Mouse (Mus musculus) forebrain, embryonic 10.5 days (tissue): ENCODE results near the gene Myo1h. TPM values are rescaled to one million over a fixed set of nuclear protein-coding genes. Genes with fewer than 3 reads are reported as not detected.

Source experiments
- DNase-seq: peaks from one replicate; pipeline ENCODE4 v3.0.0-alpha.2; 2017; ENCODE audit warnings: low spot score; ENCODE audit errors: extremely low spot score
- H3K27ac ChIP-seq: fragments of 300-500 bp; sonication (generic); 2 replicates; pipeline ENCODE4 v1.5.1; 2016; ENCODE audit warnings: mild to moderate bottlenecking
- H3K27me3 ChIP-seq: fragments of 300-500 bp; sonication (generic); 2 replicates; pipeline ENCODE4 v1.6.1; 2016; ENCODE audit warnings: mild to moderate bottlenecking; ENCODE audit not compliant: poor library complexity, severe bottlenecking
- H3K36me3 ChIP-seq: fragments of 300-500 bp; sonication (generic); replicated peaks from 2 replicates; pipeline ENCODE4 v1.6.1; 2016; ENCODE audit warnings: mild to moderate bottlenecking, moderate library complexity
- H3K4me1 ChIP-seq: fragments of 300-500 bp; sonication (generic); 2 replicates; pipeline ENCODE4 v1.6.1; 2016
- H3K4me3 ChIP-seq: fragments of 300-500 bp; sonication (generic); 2 replicates; pipeline ENCODE4 v1.5.1; 2016; ENCODE audit warnings: mild to moderate bottlenecking, moderate library complexity
- H3K9me3 ChIP-seq: fragments of 300-500 bp; sonication (generic); 2 replicates; pipeline ENCODE4 v1.6.1; 2016; ENCODE audit warnings: mild to moderate bottlenecking, moderate library complexity
- WGBS: fragments of 180-500 bp; shearing (Covaris S2); methylation state at CpG from one replicate; pipeline ENCODE4 v1.1.7; 2016; 5-methylcytosine and 5-hydroxymethylcytosine counted together
- polyA plus RNA-seq: library from polyadenylated mRNA; unstranded; fragments of >200 nt; fragmentation: Nextera tagmentation; extraction: Ambion mirVana; gene quantifications from 2 replicates; pipeline ENCODE4 v1.2.1, GENCODE M21; 2016

Gene Myo1h
- polyA plus RNA-seq, 1 experiment from 2014 or later = 0.82 TPM

- WGBS = 81% methylated on average over 9 of the region's 9 CpGs
- Histone ChIP-seq H3K36me3 (peaks cover 51% of the 10 kb centered on the region), H3K4me3 (no peak overlapping the region)
Observed at GRCm38 (mm10) chr5:114383184-114383904, 94.4 kb downstream of the Myo1h start.

GRCm38 (mm10) chr5:114384448-114384847, 95.5 kb downstream of the Myo1h start:
- no peak overlapping the region for H3K27ac ChIP-seq
- H3K4me1 ChIP-seq = peaks cover 22% of the 10 kb centered on the region
- H3K9me3 ChIP-seq = no peaks in the 10 kb centered on the region
- H3K27me3 ChIP-seq = no peaks in the 10 kb centered on the region
- H3K36me3 ChIP-seq = peaks cover 62% of the 10 kb centered on the region
- no peak overlapping the region for H3K4me3 ChIP-seq
- no peak for DNase-seq
- 91% methylated on average over 8 of the region's 8 CpGs for WGBS

More at GRCm38 (mm10) chr5:114383184-114383904, 94.4 kb downstream of the Myo1h start:
- H3K9me3 ChIP-seq = no peaks in the 10 kb centered on the region
- H3K27me3 ChIP-seq = no peaks in the 10 kb centered on the region
- DNase-seq = peak; percentile 52
- no peak overlapping the region for H3K27ac ChIP-seq
- H3K4me1 ChIP-seq = peaks cover 33% of the 10 kb centered on the region

- no peak for DNase-seq
- Histone ChIP-seq H3K9me3 (no peaks in the 10 kb centered on the region), H3K27me3 (no peaks in the 10 kb centered on the region), H3K4me3 (no peak overlapping the region), H3K27ac (no peak overlapping the region), H3K4me1 (no peaks in the 10 kb centered on the region), H3K36me3 (peaks cover 100% of the 10 kb centered on the region)
- WGBS = 89% methylated on average over 9 of the region's 9 CpGs
Observed at GRCm38 (mm10) chr5:114393169-114393568, 104.2 kb downstream of the Myo1h start.

GRCm38 (mm10) chr5:114406592-114406991, 117.6 kb downstream of the Myo1h start:
- 95% methylated on average over 14 of the region's 14 CpGs for WGBS
- peaks cover 100% of the 10 kb centered on the region for H3K36me3 ChIP-seq

GRCm38 (mm10) chr5:114407269-114407668, 118.3 kb downstream of the Myo1h start:
- no peak for DNase-seq
- Histone ChIP-seq H3K36me3 (peaks cover 100% of the 10 kb centered on the region), H3K4me1 (no peaks in the 10 kb centered on the region)

More at GRCm38 (mm10) chr5:114406592-114406991, 117.6 kb downstream of the Myo1h start:
- H3K27me3 ChIP-seq = no peaks in the 10 kb centered on the region
- DNase-seq = no peak
- H3K9me3 ChIP-seq = no peaks in the 10 kb centered on the region
- no peak overlapping the region for H3K27ac ChIP-seq
- no peaks in the 10 kb centered on the region for H3K4me1 ChIP-seq
- no peak overlapping the region for H3K4me3 ChIP-seq

GRCm38 (mm10) chr5:114407810-114408209, 118.8 kb downstream of the Myo1h start:
- Histone ChIP-seq H3K4me3 (no peak overlapping the region), H3K27ac (no peak overlapping the region), H3K4me1 (no peaks in the 10 kb centered on the region), H3K27me3 (no peaks in the 10 kb centered on the region), H3K9me3 (no peaks in the 10 kb centered on the region), H3K36me3 (peaks cover 100% of the 10 kb centered on the region)
- WGBS = 93% methylated on average over 9 of the region's 9 CpGs
- no peak for DNase-seq

More at GRCm38 (mm10) chr5:114407269-114407668, 118.3 kb downstream of the Myo1h start:
- WGBS = 94% methylated on average over 10 of the region's 10 CpGs
- Histone ChIP-seq H3K27ac (no peak overlapping the region), H3K4me3 (no peak overlapping the region), H3K9me3 (no peaks in the 10 kb centered on the region), H3K27me3 (no peaks in the 10 kb centered on the region)

- no peak overlapping the region for H3K27ac ChIP-seq
- no peaks in the 10 kb centered on the region for H3K27me3 ChIP-seq
- 97% methylated on average over 11 of the region's 11 CpGs for WGBS
- H3K4me3 ChIP-seq = no peak overlapping the region
- no peak for DNase-seq
- H3K9me3 ChIP-seq = no peaks in the 10 kb centered on the region
- H3K36me3 ChIP-seq = peaks cover 100% of the 10 kb centered on the region
- H3K4me1 ChIP-seq = no peaks in the 10 kb centered on the region
Observed at GRCm38 (mm10) chr5:114408846-114409245, 119.9 kb downstream of the Myo1h start.

GRCm38 (mm10) chr5:114410429-114410828, 121.5 kb downstream of the Myo1h start:
- Histone ChIP-seq H3K4me3 (no peak overlapping the region), H3K27ac (no peak overlapping the region), H3K9me3 (no peaks in the 10 kb centered on the region), H3K4me1 (no peaks in the 10 kb centered on the region), H3K36me3 (peaks cover 100% of the 10 kb centered on the region), H3K27me3 (no peaks in the 10 kb centered on the region)
- WGBS = 93% methylated on average over 13 of the region's 13 CpGs
- DNase-seq = no peak

GRCm38 (mm10) chr5:114412361-114412998, 123.5 kb downstream of the Myo1h start:
- Histone ChIP-seq H3K27me3 (no peaks in the 10 kb centered on the region), H3K27ac (no peak overlapping the region), H3K36me3 (peaks cover 100% of the 10 kb centered on the region), H3K9me3 (no peaks in the 10 kb centered on the region), H3K4me1 (no peaks in the 10 kb centered on the region), H3K4me3 (no peak overlapping the region)
- WGBS = 86% methylated on average over 23 of the region's 23 CpGs
- no peak for DNase-seq

- no peak for DNase-seq
- Histone ChIP-seq H3K27ac (no peak overlapping the region), H3K36me3 (peaks cover 100% of the 10 kb centered on the region), H3K4me1 (no peaks in the 10 kb centered on the region), H3K9me3 (no peaks in the 10 kb centered on the region), H3K4me3 (no peak overlapping the region), H3K27me3 (no peaks in the 10 kb centered on the region)
- 85% methylated on average over 16 of the region's 16 CpGs for WGBS
Observed at GRCm38 (mm10) chr5:114413067-114413735, 124.2 kb downstream of the Myo1h start.
